In the genomic region with DNA sequence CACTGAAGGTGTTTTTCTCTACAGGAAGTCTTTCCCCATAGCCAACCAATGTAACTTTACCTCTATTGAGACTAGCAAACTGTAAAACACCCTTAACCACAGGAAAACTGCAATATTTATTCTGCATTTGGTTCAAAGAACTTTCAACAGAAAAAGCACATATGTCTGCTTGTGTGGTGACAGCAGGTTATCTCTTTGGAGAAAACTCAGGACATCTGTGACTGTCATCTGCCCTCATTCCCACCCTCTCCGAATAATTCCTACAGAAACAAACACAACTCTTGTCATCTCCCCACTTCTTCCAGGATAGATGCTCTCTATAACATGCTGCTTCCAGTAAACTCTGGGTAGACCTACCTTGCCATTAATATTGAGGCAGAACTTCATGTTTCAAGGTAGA, we compare ENCODE assay signal across 19 mouse cellular contexts.
DNase-seq lines count a peak whose midpoint lies in the region; ATAC-seq and TF ChIP-seq lines count a peak whose summit lies in the region.
"Had no signal": no experiment of that assay in that cellular context is flagged by ENCODE, and none has a peak within 500 bp of the region (broad histone marks: within the 10 kb centered on the region; RNA-seq: fewer than 3 reads in every experiment).

No protein-coding gene starts in this region.

- H3K4me1 ChIP-seq in forebrain, postnatal 0 days (ENCODE audit: insufficient read depth): no peaks in the 10 kb centered on the region
- no peaks in the 10 kb centered on the region for H3K4me1 ChIP-seq in forebrain, embryonic 12.5 days
- no peaks in the 10 kb centered on the region for H3K4me1 ChIP-seq in kidney, adult 2 months (ENCODE audit: control insufficient read depth, insufficient read depth, low read length)
- H3K4me1 ChIP-seq: embryonic facial prominence, embryonic 15.5 days; heart, embryonic 15.5 days; hindbrain, embryonic 13.5 days had no signal

- H3K27me3 ChIP-seq in forebrain, postnatal 0 days (ENCODE audit: insufficient read depth, low read length): no peaks in the 10 kb centered on the region
- no peaks in the 10 kb centered on the region for H3K27me3 ChIP-seq in forebrain, embryonic 12.5 days
- H3K27me3 ChIP-seq in kidney, adult 2 months (replicated peaks; ENCODE audit: control insufficient read depth, insufficient read depth, low read length): no peaks in the 10 kb centered on the region
- H3K27me3 ChIP-seq: embryonic facial prominence, embryonic 15.5 days; heart, embryonic 15.5 days; hindbrain, embryonic 13.5 days had no signal

- H3K4me3 ChIP-seq in forebrain, postnatal 0 days (ENCODE audit: low read depth, low read length): no peak overlapping the region
- H3K4me3 ChIP-seq in forebrain, embryonic 12.5 days (replicated peaks): no peak overlapping the region
- no peak overlapping the region for H3K4me3 ChIP-seq in kidney, adult 2 months (ENCODE audit: insufficient read depth, low read depth, low read length)
- H3K4me3 ChIP-seq: embryonic facial prominence, embryonic 15.5 days; erythroblast, embryonic 14.5 days; heart, embryonic 15.5 days; hindbrain, embryonic 13.5 days had no signal

- H3K9me3 ChIP-seq in forebrain, postnatal 0 days (ENCODE audit: low read length): no peaks in the 10 kb centered on the region
- no peaks in the 10 kb centered on the region for H3K9me3 ChIP-seq in forebrain, embryonic 12.5 days
- H3K9me3 ChIP-seq: embryonic facial prominence, embryonic 15.5 days; heart, embryonic 15.5 days; hindbrain, embryonic 13.5 days had no signal

- no peak overlapping the region for H3K9ac ChIP-seq in forebrain, postnatal 0 days
- no peak overlapping the region for H3K9ac ChIP-seq in forebrain, embryonic 12.5 days
- H3K9ac ChIP-seq: embryonic facial prominence, embryonic 15.5 days; heart, embryonic 15.5 days; hindbrain, embryonic 13.5 days had no signal

- peak; percentile 35 for DNase-seq in forebrain, postnatal 0 days
- peak; percentile 40 to 82 for DNase-seq in layer of hippocampus, adult 18-20 months (ENCODE audit: low spot score in 2 of 2)
- DNase-seq in layer of hippocampus, adult 9-10 months (ENCODE audit: low spot score): peak; percentile 39
- DNase-seq in layer of hippocampus, postnatal 36 days: peak; percentile 17 to 20
- no peak for DNase-seq in adrenal gland, postnatal 25 days
- no peak for DNase-seq in kidney, adult 2 months
- DNase-seq: adrenal gland, adult 8-10 months; cerebellum, adult 2 months; embryo, embryonic 11 days; gastrocnemius, postnatal 10 days; heart, adult 18-20 months; heart, postnatal 14 days had no signal

- TF ChIP-seq POLR2A in kidney, adult 2 months (IDR thresholded peaks at IDR 0.05; ENCODE audit: low read depth, low read length): no peak

- no peak overlapping the region for H3K4me2 ChIP-seq in forebrain, postnatal 0 days (ENCODE audit: low read depth)
- H3K4me2 ChIP-seq in forebrain, embryonic 12.5 days: no peak overlapping the region
- H3K4me2 ChIP-seq: embryonic facial prominence, embryonic 15.5 days; heart, embryonic 11.5 days; heart, embryonic 15.5 days; hindbrain, embryonic 13.5 days had no signal

- H3K27ac ChIP-seq in forebrain, postnatal 0 days (ENCODE audit: low read depth, low read length): no peak overlapping the region
- H3K27ac ChIP-seq in forebrain, embryonic 12.5 days: no peak overlapping the region
- H3K27ac ChIP-seq in kidney, adult 2 months (ENCODE audit: insufficient read depth, low read depth, low read length): no peak overlapping the region
- H3K27ac ChIP-seq: embryonic facial prominence, embryonic 15.5 days; heart, embryonic 15.5 days; hindbrain, embryonic 13.5 days; hindbrain, postnatal 0 days had no signal

- WGBS in forebrain, postnatal 0 days: 61% methylated on average over 1 of the region's 1 CpGs
- 81% methylated on average over 1 of the region's 1 CpGs for WGBS in forebrain, embryonic 12.5 days
- WGBS in kidney, adult 2 months: 89% methylated on average over 1 of the region's 1 CpGs

- H3K36me3 ChIP-seq in forebrain, postnatal 0 days (ENCODE audit: insufficient read depth): no peaks in the 10 kb centered on the region
- no peaks in the 10 kb centered on the region for H3K36me3 ChIP-seq in forebrain, embryonic 12.5 days (replicated peaks)
- no peaks in the 10 kb centered on the region for H3K36me3 ChIP-seq in kidney, adult 2 months (ENCODE audit: control insufficient read depth, insufficient read depth, low read length)
- H3K36me3 ChIP-seq: embryonic facial prominence, embryonic 15.5 days; heart, embryonic 15.5 days; hindbrain, embryonic 13.5 days had no signal

- no peak for ATAC-seq in forebrain, postnatal 0 days
- ATAC-seq in forebrain, embryonic 12.5 days (ENCODE audit: low FRiP score): no peak
- ATAC-seq: hindbrain, postnatal 0 days had no signal

- no peak for TF ChIP-seq CTCF in forebrain, postnatal 0 days (IDR thresholded peaks at IDR 0.05; ENCODE audit: low read depth)
- TF ChIP-seq CTCF in kidney, adult 2 months (conservative IDR thresholded peaks at IDR 0.05; ENCODE audit: insufficient read depth, insufficient read length, low read depth, low read length): no peak

Comparison
In these comparisons a context has a peak if more than half of its experiments do, and no peak if none do; other contexts are left out.
1. DNase-seq: peak in forebrain, postnatal 0 days (single experiment), layer of hippocampus, adult 18-20 months (2 of 2), layer of hippocampus, adult 9-10 months (single experiment) and layer of hippocampus, postnatal 36 days (2 of 2); none in adrenal gland, postnatal 25 days (single experiment) and kidney, adult 2 months (single experiment).